Mouse (Mus musculus): ENCODE measurements around the gene Atp2c1.

DNA sequence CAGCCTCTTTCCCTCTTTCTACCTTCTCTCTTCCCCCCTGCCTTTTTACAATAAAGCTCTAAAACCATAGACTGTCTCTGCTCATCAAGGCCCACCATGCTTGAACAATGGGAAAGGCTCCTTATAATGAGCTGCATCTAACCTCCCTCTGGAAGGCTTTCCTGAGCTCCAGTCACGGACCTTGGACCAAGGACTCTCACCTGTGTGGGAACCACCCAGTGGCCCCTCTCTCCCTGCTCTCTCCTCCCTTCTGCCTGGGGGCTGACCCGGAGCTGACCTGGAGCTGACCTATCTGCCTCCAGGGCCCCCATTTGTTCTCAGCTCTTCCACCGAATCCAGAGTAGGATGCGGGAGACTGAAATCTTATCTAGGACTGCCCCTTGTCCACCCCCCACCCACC, 24.3 kb upstream of the Atp2c1 start:
- TF ChIP-seq CTCF (IDR thresholded peaks at IDR 0.05; ENCODE audit: insufficient read depth, low read length) (no peak), POLR2A (IDR thresholded peaks at IDR 0.05; ENCODE audit: borderline replicate concordance, extremely low read depth, low read depth, low read length) (no peak)

Data from lung, adult 2 months (tissue).